Mouse (Mus musculus) kidney, adult 2 months (tissue): ENCODE measurements at regions not wholly inside any gene's neighbourhood (a gene's known extent, or its start where the extent isn't known, plus 50 kb on each side); places are given as distances from the start of the nearest gene placed in this dataset.

Experiments
- DNase-seq: peaks from one replicate; pipeline ENCODE4 v3.0.0; 2021
- H3K27ac ChIP-seq: fragments of 200-500 bp; 2 replicates; pipeline ENCODE4 v1.5.1; 2012; ENCODE audit warnings: low read depth, low read length, control low read depth, inconsistent platforms; ENCODE audit not compliant: insufficient read depth
- H3K27me3 ChIP-seq: fragments of 200-500 bp; replicated peaks from 2 replicates; pipeline ENCODE4 v1.6.1; 2012; ENCODE audit warnings: mild to moderate bottlenecking, moderate library complexity, low read length, inconsistent platforms; ENCODE audit not compliant: control insufficient read depth, insufficient read depth
- H3K36me3 ChIP-seq: fragments of 200-500 bp; 2 replicates; pipeline ENCODE4 v1.6.1; 2012; ENCODE audit warnings: mild to moderate bottlenecking, moderate library complexity, low read length, inconsistent platforms; ENCODE audit not compliant: control insufficient read depth, insufficient read depth
- H3K4me1 ChIP-seq: fragments of 200-500 bp; 2 replicates; pipeline ENCODE4 v1.6.1; 2011; ENCODE audit warnings: low read length; ENCODE audit not compliant: control insufficient read depth, insufficient read depth
- H3K4me3 ChIP-seq: fragments of 200-500 bp; 2 replicates; pipeline ENCODE4 v1.5.1; 2011; ENCODE audit warnings: mild to moderate bottlenecking, low read depth, low read length, control low read depth; ENCODE audit not compliant: insufficient read depth
- CTCF ChIP-seq: fragments of 200-500 bp; conservative IDR thresholded peaks from 2 replicates; pipeline ENCODE4 v1.5.1; 2011; ENCODE audit warnings: low read depth, mild to moderate bottlenecking, control low read depth, low read length, moderate library complexity, mixed read lengths; ENCODE audit not compliant: insufficient read depth, insufficient read length
- POLR2A ChIP-seq: fragments of 200-500 bp; IDR thresholded peaks from one replicate; pipeline ENCODE4 v1.6.1; 2011; ENCODE audit warnings: low read depth, low read length, control low read depth
- WGBS: fragments of 180-500 bp; shearing (Covaris S2); methylation state at CpG from one replicate; pipeline ENCODE4 v1.1.7; 2018; 5-methylcytosine and 5-hydroxymethylcytosine counted together

- no peaks in the 10 kb centered on the region for H3K27me3 ChIP-seq
- H3K4me3 ChIP-seq, result no peak overlapping the region
- WGBS, result 78% methylated on average over 6 of the region's 6 CpGs
- peak; percentile 36 for DNase-seq
- H3K36me3 ChIP-seq, result no peaks in the 10 kb centered on the region
- peak overlapping the region; percentile 63; the same call in 1 of the 2 replicates for H3K27ac ChIP-seq
- H3K4me1 ChIP-seq, result no peaks in the 10 kb centered on the region
- TF ChIP-seq POLR2A (no peak), CTCF (no peak)
These were observed 190.1 kb upstream of the Maf start for GRCm38 (mm10) chr8:115897521-115898178.

GRCm38 (mm10) chr8:115897086-115897485 is 189.5 kb upstream of the Maf start:
- Histone ChIP-seq H3K27me3 (no peaks in the 10 kb centered on the region), H3K27ac (no peak overlapping the region), H3K36me3 (no peaks in the 10 kb centered on the region), H3K4me3 (no peak overlapping the region), H3K4me1 (no peaks in the 10 kb centered on the region)
- WGBS, result 43% methylated on average over 4 of the region's 4 CpGs
- peak; percentile 29 for DNase-seq
- no peak for TF ChIP-seq POLR2A
- no peak for TF ChIP-seq CTCF

GRCm38 (mm10) chr8:115896066-115896465 is 188.5 kb upstream of the Maf start:
- WGBS, result 92% methylated on average over 4 of the region's 4 CpGs
- Histone ChIP-seq H3K4me3 (no peak overlapping the region), H3K4me1 (no peaks in the 10 kb centered on the region), H3K27ac (no peak overlapping the region), H3K36me3 (no peaks in the 10 kb centered on the region), H3K27me3 (no peaks in the 10 kb centered on the region)
- no peak for DNase-seq
- no peak for TF ChIP-seq POLR2A
- no peak for TF ChIP-seq CTCF

- no peaks in the 10 kb centered on the region for H3K27me3 ChIP-seq
- H3K4me1 ChIP-seq, result no peaks in the 10 kb centered on the region
- no peak overlapping the region for H3K27ac ChIP-seq
- H3K4me3 ChIP-seq, result no peak overlapping the region
- DNase-seq, result no peak
- 88% methylated on average over 4 of the region's 4 CpGs for WGBS
- no peaks in the 10 kb centered on the region for H3K36me3 ChIP-seq
- TF ChIP-seq CTCF (no peak), POLR2A (no peak)
These were observed 180.7 kb upstream of the Maf start for GRCm38 (mm10) chr8:115888278-115888677.

GRCm38 (mm10) chr8:115885121-115885743 is 177.6 kb upstream of the Maf start:
- no peak for DNase-seq
- no peaks in the 10 kb centered on the region for H3K36me3 ChIP-seq
- TF ChIP-seq POLR2A (no peak), CTCF (no peak)
- 58% methylated on average over 2 of the region's 2 CpGs for WGBS
- H3K4me1 ChIP-seq, result no peaks in the 10 kb centered on the region
- H3K27me3 ChIP-seq, result no peaks in the 10 kb centered on the region
- no peak overlapping the region for H3K4me3 ChIP-seq
- H3K27ac ChIP-seq, result no peak overlapping the region

- no peak for TF ChIP-seq CTCF
- no peak for TF ChIP-seq POLR2A
- DNase-seq, result no peak
- Histone ChIP-seq H3K4me3 (no peak overlapping the region), H3K4me1 (no peaks in the 10 kb centered on the region), H3K36me3 (no peaks in the 10 kb centered on the region), H3K27ac (no peak overlapping the region), H3K27me3 (no peaks in the 10 kb centered on the region)
- 70% methylated on average over 3 of the region's 3 CpGs for WGBS
These were observed 176.2 kb upstream of the Maf start for GRCm38 (mm10) chr8:115883808-115884207.

- Histone ChIP-seq H3K36me3 (no peaks in the 10 kb centered on the region), H3K27ac (no peak overlapping the region), H3K4me1 (no peaks in the 10 kb centered on the region), H3K4me3 (no peak overlapping the region), H3K27me3 (no peaks in the 10 kb centered on the region)
- WGBS, result 87% methylated on average over 8 of the region's 8 CpGs
- TF ChIP-seq POLR2A (no peak), CTCF (no peak)
- no peak for DNase-seq
These were observed 174.3 kb upstream of the Maf start for GRCm38 (mm10) chr8:115881881-115882280.
